Mouse (Mus musculus) neutrophil, adult 5-6 weeks (primary cell): ENCODE data around the gene Mrpl52. TPM values are rescaled to one million over a fixed set of nuclear protein-coding genes. Genes with fewer than 3 reads are reported as not detected.

Experiments
- ATAC-seq: fragments of 151-379, 151-347 bp; 2 replicates; pipeline ENCODE4 v1.8.0; 2017; ENCODE audit warnings: mild to moderate bottlenecking, moderate TSS enrichment; ENCODE audit not compliant: insufficient number of reproducible peaks, poor library complexity, low FRiP score, severe bottlenecking; ENCODE audit errors: extremely low read depth
- total RNA-seq: library from RNA; stranded (forward); fragments of 200-1000 nt; gene quantifications from 2 replicates; pipeline ENCODE4 v1.2.3, GENCODE M21; 2017

Gene Mrpl52
- total RNA-seq = 31.8 and 33.4 TPM in 2 replicates

- ATAC-seq = peak; percentile 59
Measured at GRCm38 (mm10) chr14:54426689-54427398, at the start of gene Mrpl52. Gene Mrpl52, plus strand, starts transcription at chr14:54426909.

GRCm38 (mm10) chr14:54377166-54377565 is 49.5 kb upstream of the Mrpl52 start:
- ATAC-seq = no peak

GRCm38 (mm10) chr14:54379571-54379970 is 47.1 kb upstream of the Mrpl52 start:
- no peak for ATAC-seq

- ATAC-seq = no peak
Measured at GRCm38 (mm10) chr14:54380616-54381015, 46.1 kb upstream of the Mrpl52 start.

- no peak for ATAC-seq
Measured at GRCm38 (mm10) chr14:54381816-54382215, 44.9 kb upstream of the Mrpl52 start.

GRCm38 (mm10) chr14:54382641-54383040 is 44.1 kb upstream of the Mrpl52 start:
- no peak for ATAC-seq

GRCm38 (mm10) chr14:54383355-54383771 is 43.3 kb upstream of the Mrpl52 start:
- ATAC-seq = no peak

GRCm38 (mm10) chr14:54384396-54384795 is 42.3 kb upstream of the Mrpl52 start:
- no peak for ATAC-seq

- ATAC-seq = no peak
Measured at GRCm38 (mm10) chr14:54385968-54386618, 40.6 kb upstream of the Mrpl52 start.

GRCm38 (mm10) chr14:54387546-54387945 is 39.2 kb upstream of the Mrpl52 start:
- no peak for ATAC-seq

GRCm38 (mm10) chr14:54390843-54391242 is 35.9 kb upstream of the Mrpl52 start:
- ATAC-seq = no peak

GRCm38 (mm10) chr14:54393794-54394193 is 32.9 kb upstream of the Mrpl52 start:
- no peak for ATAC-seq

- ATAC-seq = no peak
Measured at GRCm38 (mm10) chr14:54394309-54394708, 32.4 kb upstream of the Mrpl52 start.

GRCm38 (mm10) chr14:54396685-54397084 is 30.0 kb upstream of the Mrpl52 start:
- no peak for ATAC-seq

- peak; percentile 33; the same call in 1 of the 2 replicates for ATAC-seq
Measured at GRCm38 (mm10) chr14:54397872-54398527, 28.7 kb upstream of the Mrpl52 start.

GRCm38 (mm10) chr14:54398528-54398916 is 28.2 kb upstream of the Mrpl52 start:
- ATAC-seq = no peak

GRCm38 (mm10) chr14:54398921-54399382 is 27.8 kb upstream of the Mrpl52 start:
- no peak for ATAC-seq

- ATAC-seq = no peak
Measured at GRCm38 (mm10) chr14:54401723-54402122, 25.0 kb upstream of the Mrpl52 start.

- ATAC-seq = no peak
Measured at GRCm38 (mm10) chr14:54408336-54409056, 18.2 kb upstream of the Mrpl52 start.
